Mouse (Mus musculus) stomach, postnatal 0 days (tissue): Measurements from ENCODE around the gene Zfp36l1. TPM values are rescaled to one million over a fixed set of nuclear protein-coding genes. Genes with fewer than 3 reads are reported as not detected.

Experiments used
- ATAC-seq: fragments of 200-750 bp; cut with Nextera tagmentation; 2 replicates; pipeline ENCODE4 v1.8.0; 2017; ENCODE audit not compliant: low FRiP score, low TSS enrichment
- DNase-seq: peaks from one replicate; pipeline ENCODE4 v3.0.0-alpha.2; 2016; ENCODE audit warnings: low spot score
- H3K27ac ChIP-seq: fragments of 300-500 bp; sonication (generic); replicated peaks from 2 replicates; pipeline ENCODE4 v1.5.1; 2014; ENCODE audit warnings: mild to moderate bottlenecking, control low read depth
- H3K27me3 ChIP-seq: fragments of 300-500 bp; sonication (generic); 2 replicates; pipeline ENCODE4 v1.6.1; 2014; ENCODE audit warnings: low read length; ENCODE audit not compliant: control insufficient read depth, insufficient read depth
- H3K36me3 ChIP-seq: fragments of 300-500 bp; sonication (generic); 2 replicates; pipeline ENCODE4 v1.6.1; 2014; ENCODE audit warnings: low read length, mixed read lengths; ENCODE audit not compliant: control insufficient read depth, insufficient read depth
- H3K4me1 ChIP-seq: fragments of 300-500 bp; sonication (generic); replicated peaks from 2 replicates; pipeline ENCODE4 v1.6.1; 2014; ENCODE audit warnings: antibody characterized with exemption; ENCODE audit not compliant: control insufficient read depth, insufficient read depth
- H3K4me2 ChIP-seq: fragments of 300-500 bp; sonication (generic); replicated peaks from 2 replicates; pipeline ENCODE4 v1.6.1; 2014; ENCODE audit warnings: low read depth, mild to moderate bottlenecking, control low read depth, moderate library complexity
- H3K4me3 ChIP-seq: fragments of 300-500 bp; sonication (generic); 2 replicates; pipeline ENCODE4 v1.5.1; 2014; ENCODE audit warnings: low read depth, low read length, control low read depth
- H3K9ac ChIP-seq: fragments of 300-500 bp; sonication (generic); 2 replicates; pipeline ENCODE4 v1.6.1; 2014; ENCODE audit warnings: mild to moderate bottlenecking, low read length, control low read depth, mixed read lengths
- H3K9me3 ChIP-seq: fragments of 300-500 bp; sonication (generic); 2 replicates; pipeline ENCODE4 v1.6.1; 2016; ENCODE audit warnings: low read length; ENCODE audit not compliant: control insufficient read depth
- CTCF ChIP-seq: IDR thresholded peaks from 2 replicates; pipeline ENCODE4 v1.5.1; 2016; ENCODE audit warnings: antibody characterized with exemption, low read depth, mild to moderate bottlenecking, moderate library complexity
- EP300 ChIP-seq: optimal IDR thresholded peaks from 2 replicates; pipeline ENCODE3; 2016; ENCODE audit warnings: antibody characterized with exemption
- WGBS: fragments of 180-500 bp; shearing (Covaris S2); extraction: QIAGEN DNeasy Blood & Tissue Kit; methylation state at CpG from one replicate; pipeline ENCODE4 v1.1.7; 2014; 5-methylcytosine and 5-hydroxymethylcytosine counted together
- polyA plus RNA-seq: library from polyadenylated mRNA; unstranded; fragments of >200 nt; fragmentation: Nextera tagmentation; extraction: Ambion mirVana; gene quantifications from 2 replicates; pipeline ENCODE4 v1.2.1, GENCODE M21; 2015

Zfp36l1 gene
- polyA plus RNA-seq, 1 experiment from 2014 or later: 90.8 TPM

DNA sequence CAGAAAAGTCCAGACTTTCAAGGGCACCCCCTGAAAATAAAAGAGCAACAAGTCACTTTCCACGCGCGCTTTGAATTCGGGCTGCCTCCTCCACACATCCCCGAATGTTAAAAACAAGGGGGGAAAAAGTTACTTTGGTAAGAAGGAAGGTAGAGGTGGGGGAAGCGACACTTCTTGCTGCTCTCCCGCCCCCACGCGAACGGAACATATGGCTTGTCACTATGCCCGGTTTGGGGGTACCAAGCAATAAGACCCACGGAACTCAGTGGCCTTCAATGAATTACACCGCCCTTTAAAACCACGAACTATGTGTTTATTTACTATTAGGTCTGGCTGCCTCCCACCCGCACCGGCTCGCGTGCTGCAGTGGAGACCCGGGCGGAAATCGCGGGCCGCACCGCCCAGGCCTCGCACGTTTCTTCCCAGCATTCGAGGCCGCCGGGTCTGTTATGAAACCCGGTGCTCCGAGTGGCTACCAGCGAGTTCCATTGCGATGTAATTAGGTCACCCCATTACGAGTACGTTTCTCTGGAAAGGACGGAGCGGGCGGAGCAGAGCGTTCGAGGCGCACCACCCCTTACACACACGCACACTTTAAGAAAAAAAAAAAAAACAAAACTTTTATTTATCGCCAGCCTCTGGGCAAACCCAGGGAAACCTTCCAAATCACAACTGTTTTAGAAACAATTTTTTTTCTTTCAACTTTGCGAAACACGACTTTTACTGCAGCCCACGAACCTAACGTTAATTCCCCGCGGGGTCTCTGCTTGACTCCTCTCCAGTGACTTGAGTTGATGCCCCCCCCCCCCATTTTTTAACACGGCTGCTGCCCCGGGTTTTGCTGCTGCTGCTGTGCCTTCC lies 1.4 kb upstream of the Zfp36l1 start:
- Histone ChIP-seq H3K9me3 (no peaks in the 10 kb centered on the region), H3K36me3 (peaks cover 9% of the 10 kb centered on the region), H3K4me1 (0 out of 2 replicates have a peak, but pooled peaks cover 6% of the 10 kb centered on the region), H3K4me3 (peak overlapping the region; percentile 83), H3K27ac (peak overlapping the region; percentile 95), H3K27me3 (no peaks in the 10 kb centered on the region), H3K4me2 (peak overlapping the region; percentile 87), H3K9ac (peak overlapping the region; percentile 94)
- peak; percentile 54 for ATAC-seq
- under 1% methylated on average over 51 of the region's 51 CpGs for WGBS
- TF ChIP-seq CTCF: no peak
- peak; percentile 59 for TF ChIP-seq EP300
- DNase-seq: peak; percentile 85

GRCm38 (mm10) chr12:80113586-80114021 lies 791 bp upstream of the Zfp36l1 start:
- no peak for ATAC-seq
- no peaks in the 10 kb centered on the region for H3K27me3 ChIP-seq
- peak overlapping the region; percentile 94 for H3K9ac ChIP-seq
- H3K27ac ChIP-seq: peak overlapping the region; percentile 95
- under 1% methylated on average over 22 of the region's 22 CpGs for WGBS
- DNase-seq: peak; percentile 68
- 0 out of 2 replicates have a peak, but pooled peaks cover 6% of the 10 kb centered on the region for H3K4me1 ChIP-seq
- peak overlapping the region; percentile 87 for H3K4me2 ChIP-seq
- TF ChIP-seq CTCF (no peak), EP300 (no peak)
- no peaks in the 10 kb centered on the region for H3K9me3 ChIP-seq
- H3K4me3 ChIP-seq: peak overlapping the region; percentile 83
- H3K36me3 ChIP-seq: peaks cover 9% of the 10 kb centered on the region

DNA sequence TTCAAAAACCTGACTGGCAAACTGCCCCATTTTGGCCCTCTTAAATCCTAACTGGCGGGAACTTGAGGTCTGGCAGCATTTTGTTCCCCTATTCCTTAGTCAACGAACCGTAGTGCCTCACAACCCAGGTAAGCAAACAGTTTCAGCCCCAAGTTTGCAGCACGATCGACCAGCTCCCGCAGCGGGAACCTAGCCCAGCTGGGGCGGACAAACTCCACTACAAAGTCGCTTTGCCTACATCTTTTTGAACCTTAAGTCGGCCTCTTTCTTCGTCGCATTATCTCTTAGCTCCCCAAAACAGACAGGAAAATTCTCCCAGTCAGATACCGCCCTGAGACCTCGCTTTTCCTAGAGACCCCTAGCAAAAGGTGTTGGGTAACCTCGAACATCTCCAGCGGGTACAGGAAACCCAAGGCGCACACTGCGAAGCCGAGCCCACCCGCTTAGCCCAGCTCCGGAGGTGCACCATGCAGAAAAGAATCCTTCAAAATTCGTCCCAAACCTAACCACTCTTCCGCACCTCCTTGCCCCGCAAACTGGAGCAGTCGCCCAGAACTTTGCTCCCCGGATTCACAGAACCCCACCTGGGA lies 647 bp downstream of the Zfp36l1 start:
- Histone ChIP-seq H3K27ac (peak overlapping the region; percentile 95), H3K4me2 (peak overlapping the region; percentile 87), H3K36me3 (peaks cover 12% of the 10 kb centered on the region), H3K27me3 (no peaks in the 10 kb centered on the region), H3K4me1 (0 out of 2 replicates have a peak, but pooled peaks cover 6% of the 10 kb centered on the region), H3K9ac (peak overlapping the region; percentile 98), H3K4me3 (peak overlapping the region; percentile 83), H3K9me3 (no peaks in the 10 kb centered on the region)
- DNase-seq: no peak
- no peak for ATAC-seq
- WGBS: under 1% methylated on average over 26 of the region's 26 CpGs
- TF ChIP-seq CTCF (no peak), EP300 (no peak)

GRCm38 (mm10) chr12:80111131-80112070 lies 1.4 kb downstream of the Zfp36l1 start:
- H3K27me3 ChIP-seq: no peaks in the 10 kb centered on the region
- peak overlapping the region; percentile 98 for H3K9ac ChIP-seq
- TF ChIP-seq CTCF (no peak), EP300 (no peak)
- ATAC-seq: no peak
- H3K4me3 ChIP-seq: peak overlapping the region; percentile 83
- H3K4me1 ChIP-seq: 0 out of 2 replicates have a peak, but pooled peaks cover 6% of the 10 kb centered on the region
- H3K27ac ChIP-seq: peak overlapping the region; percentile 95
- no peaks in the 10 kb centered on the region for H3K9me3 ChIP-seq
- WGBS: under 1% methylated on average over 29 of the region's 29 CpGs
- peaks cover 15% of the 10 kb centered on the region for H3K36me3 ChIP-seq
- peak; percentile 58 for DNase-seq
- peak overlapping the region; percentile 87 for H3K4me2 ChIP-seq

DNA sequence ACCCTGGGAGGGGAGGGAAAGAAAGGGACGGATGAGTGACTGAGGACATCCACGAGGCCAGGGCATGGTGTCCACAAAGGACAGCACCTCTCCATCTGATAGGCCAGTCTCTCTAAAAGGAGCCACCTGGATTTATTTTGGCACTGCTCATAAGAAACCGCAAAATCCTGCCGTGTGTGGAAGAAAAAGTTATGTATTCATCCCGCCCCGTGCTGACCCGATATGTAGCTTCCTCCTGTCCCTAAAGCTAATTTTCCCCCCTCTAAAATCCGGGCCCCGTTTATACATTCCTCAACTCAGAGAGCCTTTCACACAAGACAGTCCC lies 2.3 kb downstream of the Zfp36l1 start:
- WGBS: 2% methylated on average over 9 of the region's 9 CpGs
- 0 out of 2 replicates have a peak, but pooled peaks cover 4% of the 10 kb centered on the region for H3K4me1 ChIP-seq
- peaks cover 15% of the 10 kb centered on the region for H3K36me3 ChIP-seq
- H3K27me3 ChIP-seq: no peaks in the 10 kb centered on the region
- H3K9me3 ChIP-seq: no peaks in the 10 kb centered on the region
- peak overlapping the region; percentile 95 for H3K27ac ChIP-seq
- TF ChIP-seq EP300 (no peak), CTCF (no peak)
- ATAC-seq (no peak), DNase-seq (no peak)
- H3K4me3 ChIP-seq: peak overlapping the region; percentile 83
- H3K4me2 ChIP-seq: peak overlapping the region; percentile 87
- peak overlapping the region; percentile 98 for H3K9ac ChIP-seq
